Mouse (Mus musculus) urinary bladder, postnatal 10 days (tissue): ENCODE measurements around the gene Gm27029.
"Not testable (repeated sequence)": the region's sequence is repeated elsewhere in the genome, so short reads cannot be mapped to it uniquely, and the experiment has no call there.

Experiments used
- DNase-seq: peaks from one replicate; pipeline ENCODE4 v3.0.0; 2022; ENCODE audit warnings: low spot score

Gene Gm27029

GRCm38 (mm10) chr11:101455627-101456026 lies 31.0 kb upstream of the Gm27029 start:
- DNase-seq = no peak

GRCm38 (mm10) chr11:101454702-101455101 lies 30.1 kb upstream of the Gm27029 start:
- DNase-seq = no peak

GRCm38 (mm10) chr11:101452093-101452774 lies 27.6 kb upstream of the Gm27029 start:
- DNase-seq = no peak

GRCm38 (mm10) chr11:101451536-101451935 lies 26.9 kb upstream of the Gm27029 start:
- DNase-seq = no peak

- no peak for DNase-seq
These were observed 25.8 kb upstream of the Gm27029 start for GRCm38 (mm10) chr11:101450394-101450793.

- DNase-seq = not testable (repeated sequence)
These were observed 25.0 kb upstream of the Gm27029 start for GRCm38 (mm10) chr11:101449596-101449995.

GRCm38 (mm10) chr11:101448899-101449298 lies 24.3 kb upstream of the Gm27029 start:
- DNase-seq = no peak

- DNase-seq = no peak
These were observed 23.7 kb upstream of the Gm27029 start, which contains the start of gene Ifi35 for GRCm38 (mm10) chr11:101448274-101448746. Ifi35 (plus strand) TSS chr11:101448407.

- DNase-seq = no peak
These were observed 23.2 kb upstream of the Gm27029 start for GRCm38 (mm10) chr11:101447786-101448185.

GRCm38 (mm10) chr11:101446860-101447259 lies 22.3 kb upstream of the Gm27029 start:
- not testable (repeated sequence) for DNase-seq

GRCm38 (mm10) chr11:101446319-101446718 lies 21.7 kb upstream of the Gm27029 start:
- no peak for DNase-seq

GRCm38 (mm10) chr11:101442760-101443159 lies 18.2 kb upstream of the Gm27029 start:
- no peak for DNase-seq

- peak; percentile 88 for DNase-seq
These were observed 17.6 kb upstream of the Gm27029 start, which contains the start of gene Rpl27 for GRCm38 (mm10) chr11:101442127-101442693. Rpl27 (plus strand) TSS chr11:101442298.

- DNase-seq = not testable (repeated sequence)
These were observed 17.0 kb upstream of the Gm27029 start for GRCm38 (mm10) chr11:101441450-101442126.

- DNase-seq = not testable (repeated sequence)
These were observed 13.4 kb upstream of the Gm27029 start for GRCm38 (mm10) chr11:101438006-101438405.

GRCm38 (mm10) chr11:101436916-101437315 lies 12.3 kb upstream of the Gm27029 start:
- DNase-seq = no peak

GRCm38 (mm10) chr11:101435831-101436230 lies 11.2 kb upstream of the Gm27029 start:
- DNase-seq = no peak

GRCm38 (mm10) chr11:101433396-101433795 lies 8.8 kb upstream of the Gm27029 start:
- no peak for DNase-seq

GRCm38 (mm10) chr11:101431327-101431726 lies 6.7 kb upstream of the Gm27029 start:
- DNase-seq = no peak

GRCm38 (mm10) chr11:101426165-101426564 lies 1.6 kb upstream of the Gm27029 start:
- DNase-seq = no peak

- peak; percentile 98 for DNase-seq
These were observed 573 bp upstream of the Gm27029 start, which contains the start of the genes Rundc1 and Ptges3l for GRCm38 (mm10) chr11:101424925-101425813. Rundc1 (plus strand) TSS chr11:101425085. Ptges3l (minus strand) TSS chr11:101425333.

- DNase-seq = no peak
These were observed 4.4 kb downstream of the Gm27029 start for GRCm38 (mm10) chr11:101420148-101420547.
